In the genomic region with DNA sequence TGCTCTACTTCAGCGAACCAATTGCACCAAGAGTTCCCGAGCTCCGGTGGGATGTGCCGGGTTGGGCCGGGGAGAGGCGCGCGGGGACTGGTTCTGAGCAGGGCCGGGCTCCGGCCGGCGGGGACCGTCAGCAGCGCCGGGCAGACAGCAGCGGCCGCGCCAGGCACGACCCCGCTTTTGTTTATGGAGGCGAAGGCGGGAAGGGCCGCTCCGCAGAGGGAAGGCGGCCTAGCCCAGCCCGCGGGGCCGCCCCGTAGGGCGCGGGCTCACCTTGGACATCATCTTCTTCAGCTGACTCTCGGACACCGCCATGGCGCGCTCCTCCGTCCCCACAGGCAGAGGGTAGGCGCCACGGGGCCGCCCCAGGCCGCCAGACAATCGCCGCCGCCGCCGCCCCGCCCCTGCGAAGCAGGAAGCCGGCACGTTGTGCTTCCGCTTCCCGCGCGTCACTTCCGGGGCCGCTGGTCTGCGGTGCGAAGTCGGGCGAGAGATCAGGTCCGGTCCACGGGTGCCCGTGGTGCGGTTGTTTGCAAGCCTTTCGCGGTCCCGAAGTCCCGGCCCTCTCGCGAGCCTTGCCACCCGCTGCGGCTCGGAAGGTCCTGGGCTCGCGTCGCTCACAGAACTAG, we compare ENCODE assay signal across 8 mouse cellular contexts. TPM values are rescaled to one million over a fixed set of nuclear protein-coding genes. Genes with fewer than 3 reads are reported as not detected.
DNase-seq lines count a peak whose midpoint lies in the region; ATAC-seq and TF ChIP-seq lines count a peak whose summit lies in the region.

A gene (minus strand): TSS at position 419 of the 626 bp plus-strand sequence.

- peak within 1 kb of the TSS; percentile 69 for H3K4me2 ChIP-seq in forebrain, embryonic 15.5 days (replicated peaks)

- peak within 1 kb of the TSS; percentile 94 for H3K27ac ChIP-seq in forebrain, embryonic 15.5 days (replicated peaks)

- peak; percentile 86 for DNase-seq in ES-CJ7 (ENCODE audit: low read depth, low spot score)
- peak; percentile 87 for DNase-seq in cerebellum, adult 11 months
- peak; percentile 88 for DNase-seq in heart, postnatal 25 days (ENCODE audit: low spot score)
- peak; percentile 86 to 91 for DNase-seq in layer of hippocampus, adult 18-20 months (ENCODE audit: low spot score in 2 of 2)
- peak; percentile 94 for DNase-seq in lung, adult 2 months
- DNase-seq in thymus, adult 18-20 months: peak; percentile 77 to 81

- TF ChIP-seq POLR2A in lung, adult 2 months (IDR thresholded peaks at IDR 0.05; ENCODE audit: borderline replicate concordance, extremely low read depth, low read depth, low read length): peak; percentile 98

- H3K4me3 ChIP-seq in forebrain, embryonic 15.5 days: peak within 1 kb of the TSS; percentile 64
- H3K4me3 ChIP-seq in lung, adult 2 months (replicated peaks; ENCODE audit: extremely low read depth, low read depth, low read length): peak within 1 kb of the TSS; percentile 89

- H3K9me3 ChIP-seq in forebrain, embryonic 15.5 days: no peaks in the 10 kb centered on the region

- intact Hi-C loops in heart, postnatal 25 days (cut with DNase I): loop anchor here (1.0 to 5.0 kb wide), 3 partner anchors 35 to 123 kb away; a partner anchor contains a TSS

- 0 out of 2 replicates have a peak, but pooled peaks cover 5% of the 10 kb centered on the region for H3K36me3 ChIP-seq in forebrain, embryonic 15.5 days

- peak within 1 kb of the TSS; percentile 82 for H3K9ac ChIP-seq in forebrain, embryonic 15.5 days (replicated peaks)

- H3K27me3 ChIP-seq in forebrain, embryonic 15.5 days: no peaks in the 10 kb centered on the region

- TF ChIP-seq CTCF in lung, adult 2 months (IDR thresholded peaks at IDR 0.05; ENCODE audit: insufficient read depth, low read length): no peak

- ATAC-seq in forebrain, embryonic 15.5 days (replicated peaks): peak; percentile 96
- ATAC-seq in neutrophil, adult 5-6 weeks (ENCODE audit: extremely low read depth, insufficient number of reproducible peaks, low FRiP score, poor library complexity, severe bottlenecking): peak; percentile 89

- WGBS in forebrain, embryonic 15.5 days: under 1% methylated on average over 75 of the region's 75 CpGs
- WGBS in lung, adult 2 months: under 1% methylated on average over 75 of the region's 75 CpGs

- peaks cover 33% of the 10 kb centered on the region for H3K4me1 ChIP-seq in forebrain, embryonic 15.5 days
- H3K4me1 ChIP-seq in lung, adult 2 months (ENCODE audit: control insufficient read depth, insufficient read depth, low read length): peaks cover 9% of the 10 kb centered on the region; the same call in 1 of the 2 replicates

RNA-seq across cellular contexts. Expression of the gene that starts here (rescaled TPM):
- polyA plus RNA-seq in forebrain, embryonic 15.5 days (2015; fragmentation: Nextera tagmentation; extraction: Ambion mirVana): 399 and 413 TPM in 2 replicates
- 10 to 100 TPM; 62.1 to 64.8 TPM for total RNA-seq in heart, postnatal 25 days (2021)
- 10 to 100 TPM; 70.7 to 72.3 TPM for total RNA-seq in layer of hippocampus, adult 18-20 months (2021)
- polyA plus RNA-seq in lung, adult 2 months (2012; rRNA removed): 57.3 and 75.1 TPM in 2 replicates
- 41.5 and 51.0 TPM in 2 replicates for total RNA-seq in neutrophil, adult 5-6 weeks (2017)

Comparison
In these comparisons a context has a peak if more than half of its experiments do, and no peak if none do; other contexts are left out.
1. Peak in every context shown above with its lines: DNase-seq, ATAC-seq, H3K4me3 ChIP-seq and H3K27ac ChIP-seq.